Mouse (Mus musculus) liver, postnatal 0 days (tissue): Measurements from ENCODE around the gene Hmces. TPM values are rescaled to one million over a fixed set of nuclear protein-coding genes. Genes with fewer than 3 reads are reported as not detected.
A peak's percentile ranks its signal among the peaks of the same experiment; 100 is the strongest.

Experiments
- ATAC-seq: fragments of 200-750 bp; cut with Nextera tagmentation; 2 replicates; pipeline ENCODE4 v1.8.0; 2017; ENCODE audit warnings: mild to moderate bottlenecking, moderate library complexity
- DNase-seq: peaks from one replicate; pipeline ENCODE4 v3.0.0-alpha.2; 2016
- H3K27ac ChIP-seq: fragments of 300-500 bp; sonication (generic); 2 replicates; pipeline ENCODE4 v1.5.1; 2014; ENCODE audit warnings: antibody characterized with exemption, moderate library complexity, mild to moderate bottlenecking, low read depth
- H3K27me3 ChIP-seq: fragments of 300-500 bp; sonication (generic); 2 replicates; pipeline ENCODE4 v1.6.1; 2014; ENCODE audit warnings: low read length, control low read depth, mixed read lengths; ENCODE audit not compliant: insufficient read depth
- H3K36me3 ChIP-seq: fragments of 300-500 bp; sonication (generic); replicated peaks from 2 replicates; pipeline ENCODE4 v1.6.1; 2014; ENCODE audit warnings: mild to moderate bottlenecking, control low read depth, low read length, moderate library complexity, mixed read lengths; ENCODE audit not compliant: insufficient read depth
- H3K4me1 ChIP-seq: fragments of 300-500 bp; sonication (generic); 2 replicates; pipeline ENCODE4 v1.6.1; 2014; ENCODE audit warnings: antibody characterized with exemption, mild to moderate bottlenecking, control low read depth; ENCODE audit not compliant: insufficient read depth
- H3K4me2 ChIP-seq: fragments of 300-500 bp; sonication (generic); 2 replicates; pipeline ENCODE4 v1.6.1; 2014; ENCODE audit warnings: low read depth, mild to moderate bottlenecking, low read length, moderate library complexity, mixed read lengths
- H3K4me3 ChIP-seq: fragments of 300-500 bp; sonication (generic); 2 replicates; pipeline ENCODE4 v1.5.1; 2014; ENCODE audit warnings: low read depth, low read length
- H3K9ac ChIP-seq: fragments of 300-500 bp; sonication (generic); replicated peaks from 2 replicates; pipeline ENCODE4 v1.6.1; 2014; ENCODE audit warnings: mild to moderate bottlenecking, moderate library complexity
- H3K9me3 ChIP-seq: fragments of 300-500 bp; sonication (generic); 2 replicates; pipeline ENCODE4 v1.6.1; 2016; ENCODE audit warnings: mild to moderate bottlenecking, control low read depth, low read length, mixed read lengths
- CTCF ChIP-seq: sonication (generic); IDR thresholded peaks from 2 replicates; pipeline ENCODE4 v1.5.1; 2016; ENCODE audit warnings: antibody characterized with exemption, low read depth
- EP300 ChIP-seq: IDR thresholded peaks from 2 replicates; pipeline ENCODE4 v1.6.1; 2016; ENCODE audit warnings: antibody characterized with exemption, low read depth, mild to moderate bottlenecking
- whole genome bisulfite sequencing: fragments of 180-500 bp; shearing (Covaris S2); extraction: QIAGEN DNeasy Blood & Tissue Kit; methylation state at CpG from one replicate; pipeline ENCODE4 v1.1.7; 2014; ENCODE audit not compliant: insufficient replicate concordance; 5-methylcytosine and 5-hydroxymethylcytosine counted together
- polyA plus RNA-seq: library from polyadenylated mRNA; unstranded; fragments of >200 nt; fragmentation: Nextera tagmentation; extraction: Ambion mirVana; gene quantifications from 2 replicates; pipeline ENCODE4 v1.2.1, GENCODE M21; 2015

The Hmces gene
- polyA plus RNA-seq = 12.4 and 12.5 TPM in 2 replicates

GRCm38 (mm10) chr6:87913661-87914325 is at the start of gene Hmces:
Gene Hmces (plus strand): TSS chr6:87913935.
- WGBS = 4% methylated on average over 48 of the region's 62 CpGs
- DNase-seq = peak; percentile 91
- no peaks in the 10 kb centered on the region for H3K9me3 ChIP-seq
- no peaks in the 10 kb centered on the region for H3K27me3 ChIP-seq
- peak within 1 kb of the TSS; percentile 80 for H3K27ac ChIP-seq
- peaks cover 26% of the 10 kb centered on the region for H3K4me1 ChIP-seq
- TF ChIP-seq CTCF (no peak), EP300 (no peak)
- peak within 1 kb of the TSS; percentile 96 for H3K4me2 ChIP-seq
- H3K9ac ChIP-seq = peak within 1 kb of the TSS; percentile 91
- peaks cover 51% of the 10 kb centered on the region for H3K36me3 ChIP-seq
- ATAC-seq = peak; percentile 91
- peak within 1 kb of the TSS; percentile 72 for H3K4me3 ChIP-seq

DNA sequence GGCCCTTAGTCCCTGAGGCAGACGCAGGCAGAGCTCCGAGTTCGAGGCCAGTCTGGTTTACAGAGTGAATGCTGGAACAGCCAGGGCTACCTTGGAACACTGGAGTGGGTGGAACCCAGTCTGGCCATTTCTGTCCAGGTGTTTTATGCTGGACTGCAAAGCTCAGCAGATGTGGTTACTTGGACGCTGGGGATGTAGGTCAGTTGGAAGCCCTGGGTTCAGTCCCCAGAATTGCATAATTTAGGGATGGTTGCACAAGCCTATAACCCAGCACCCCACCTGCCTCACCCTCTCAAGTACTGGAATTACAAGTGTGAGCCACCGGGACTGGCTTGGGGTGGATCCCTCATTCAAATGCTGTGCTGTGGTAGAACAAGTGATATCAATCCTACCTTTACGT is 47.5 kb upstream of the Hmces start:
- no peak overlapping the region for H3K4me3 ChIP-seq
- DNase-seq (no peak), ATAC-seq (0 out of 2 replicates have a peak, but pooled peaks have one; percentile 28)
- no peaks in the 10 kb centered on the region for H3K9me3 ChIP-seq
- H3K9ac ChIP-seq = no peak overlapping the region
- H3K4me2 ChIP-seq = no peak overlapping the region
- TF ChIP-seq CTCF = no peak
- TF ChIP-seq EP300 = no peak
- H3K36me3 ChIP-seq = no peaks in the 10 kb centered on the region
- no peaks in the 10 kb centered on the region for H3K27me3 ChIP-seq
- WGBS = 64% methylated on average over 6 of the region's 6 CpGs
- peaks cover 27% of the 10 kb centered on the region for H3K4me1 ChIP-seq
- no peak overlapping the region for H3K27ac ChIP-seq

DNA sequence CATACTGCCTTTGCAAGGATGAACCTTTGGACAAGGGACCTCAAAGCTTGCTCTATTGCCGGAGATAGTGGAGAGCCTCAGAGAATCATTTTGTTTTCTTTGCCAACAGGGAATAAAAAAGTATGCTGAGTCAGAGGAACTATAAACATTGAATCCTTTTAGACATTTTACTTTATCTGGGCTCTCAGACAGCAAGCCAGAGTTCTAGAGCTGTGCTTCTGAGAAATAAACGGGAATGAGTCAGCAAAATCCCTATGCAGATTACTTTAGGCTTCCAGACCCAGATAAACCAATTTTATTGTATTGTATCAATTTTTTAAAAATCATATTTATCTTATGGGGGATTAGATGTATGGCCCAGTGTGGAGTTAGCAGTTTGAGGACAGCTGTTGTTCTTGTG is 46.5 kb upstream of the Hmces start:
- peaks cover 27% of the 10 kb centered on the region for H3K4me1 ChIP-seq
- no peak overlapping the region for H3K9ac ChIP-seq

GRCm38 (mm10) chr6:87868871-87869506 is 44.7 kb upstream of the Hmces start:
- H3K4me3 ChIP-seq = no peak overlapping the region
- peak overlapping the region; percentile 25; the same call in 1 of the 2 replicates for H3K27ac ChIP-seq
- H3K4me2 ChIP-seq = no peak overlapping the region
- H3K27me3 ChIP-seq = no peaks in the 10 kb centered on the region
- TF ChIP-seq CTCF (no peak), EP300 (no peak)
- 40% methylated on average over 9 of the region's 9 CpGs for WGBS
- no peaks in the 10 kb centered on the region for H3K9me3 ChIP-seq
- no peaks in the 10 kb centered on the region for H3K36me3 ChIP-seq
- peaks cover 32% of the 10 kb centered on the region for H3K4me1 ChIP-seq
- H3K9ac ChIP-seq = no peak overlapping the region
- ATAC-seq = peak; percentile 57
- DNase-seq = peak; percentile 59

More for the DNA sequence above, 46.5 kb upstream of the Hmces start:
- Histone ChIP-seq H3K4me3 (no peak overlapping the region), H3K27ac (peak overlapping the region; percentile 70; the same call in 1 of the 2 replicates), H3K4me2 (no peak overlapping the region), H3K27me3 (no peaks in the 10 kb centered on the region), H3K9me3 (no peaks in the 10 kb centered on the region), H3K36me3 (no peaks in the 10 kb centered on the region)
- TF ChIP-seq EP300 (no peak; the same call in 1 of the 2 replicates), CTCF (no peak)
- DNase-seq (no peak), ATAC-seq (peak; percentile 26; the same call in 1 of the 2 replicates)
- 27% methylated on average over 2 of the region's 2 CpGs for WGBS

GRCm38 (mm10) chr6:87870440-87870839 is 43.3 kb upstream of the Hmces start:
- Histone ChIP-seq H3K27me3 (no peaks in the 10 kb centered on the region), H3K27ac (0 out of 2 replicates have a peak overlapping the region, but pooled peaks have one; percentile 16), H3K4me2 (no peak overlapping the region), H3K36me3 (no peaks in the 10 kb centered on the region), H3K9ac (no peak overlapping the region), H3K4me3 (no peak overlapping the region), H3K9me3 (no peaks in the 10 kb centered on the region), H3K4me1 (peaks cover 37% of the 10 kb centered on the region)
- ATAC-seq = no peak
- DNase-seq = no peak
- TF ChIP-seq CTCF (no peak), EP300 (peak; percentile 14; the same call in 1 of the 2 replicates)
- 26% methylated on average over 1 of the region's 1 CpGs for WGBS

DNA sequence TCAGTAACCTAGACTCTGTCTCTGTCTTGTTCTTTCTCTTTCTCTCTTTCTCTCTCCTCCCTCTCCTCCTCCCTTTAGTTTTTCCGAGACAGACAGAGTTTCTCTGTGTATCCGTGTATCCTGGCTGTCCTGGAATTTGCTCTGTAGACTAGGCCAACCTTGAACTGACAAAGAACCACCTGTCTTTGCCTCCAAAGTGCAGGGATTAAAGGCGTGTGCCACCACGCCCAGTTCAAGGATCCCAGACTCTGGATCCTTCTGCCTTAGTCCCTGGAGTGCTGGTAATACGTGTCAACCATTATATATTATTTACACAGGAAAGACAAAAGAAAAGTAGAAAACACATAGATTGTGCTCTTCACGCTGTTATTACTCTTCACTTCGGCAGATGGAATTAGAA is 42.5 kb upstream of the Hmces start:
- peaks cover 40% of the 10 kb centered on the region for H3K4me1 ChIP-seq
- ATAC-seq = no peak
- TF ChIP-seq CTCF (no peak), EP300 (no peak)

More for the DNA sequence above, 42.5 kb upstream of the Hmces start:
- H3K4me2 ChIP-seq = no peak overlapping the region
- no peaks in the 10 kb centered on the region for H3K36me3 ChIP-seq
- no peak overlapping the region for H3K4me3 ChIP-seq
- 78% methylated on average over 7 of the region's 7 CpGs for WGBS
- no peak overlapping the region for H3K9ac ChIP-seq
- no peak for DNase-seq
- no peaks in the 10 kb centered on the region for H3K27me3 ChIP-seq
- H3K9me3 ChIP-seq = no peaks in the 10 kb centered on the region
- no peak overlapping the region for H3K27ac ChIP-seq
